Mouse (Mus musculus): ENCODE data around the gene Aldh8a1. TPM values are rescaled to one million over a fixed set of nuclear protein-coding genes. Genes with fewer than 3 reads are reported as not detected.

The Aldh8a1 gene
- polyA plus RNA-seq, 1 experiment from 2014 or later, result 0.13 TPM

DNA sequence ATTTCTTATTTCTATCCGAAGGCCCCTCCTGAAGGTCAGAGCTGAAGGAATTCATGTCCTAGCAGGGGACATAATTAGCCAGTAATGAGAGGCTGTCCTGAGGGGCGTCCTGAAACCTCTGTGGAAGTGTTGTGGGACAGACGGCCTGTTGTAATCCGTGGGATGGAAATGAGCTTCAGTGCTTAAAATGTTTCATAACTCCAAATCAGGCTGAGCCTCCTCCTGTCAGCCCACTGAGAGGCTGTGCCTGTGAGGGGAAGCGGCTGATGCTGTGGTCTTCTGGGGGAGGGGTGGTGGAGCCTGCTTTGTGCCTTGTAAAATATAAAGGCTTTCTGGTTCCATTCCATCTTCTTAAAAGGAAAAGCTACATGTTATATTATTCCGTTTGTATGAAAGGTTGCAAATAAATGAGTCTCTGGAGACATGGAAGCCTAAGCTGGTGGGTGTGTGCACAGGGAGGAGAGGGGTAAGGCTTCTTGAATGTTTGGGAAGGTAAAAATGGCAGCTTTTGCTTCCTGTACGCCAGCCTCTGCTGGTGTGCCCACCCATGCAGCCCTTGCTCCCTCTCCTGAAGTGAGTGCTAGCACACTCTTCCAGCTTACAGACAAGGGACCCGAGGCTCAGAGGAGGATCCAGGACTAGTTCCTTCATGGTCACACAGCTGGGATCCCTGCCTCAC, 66.7 kb downstream of the Aldh8a1 start:
- 32% methylated on average over 8 of the region's 8 CpGs for WGBS
- 0 out of 2 replicates have a peak, but pooled peaks have one; percentile 34 for ATAC-seq (ENCODE audit: insufficient number of reproducible peaks, insufficient read depth, low FRiP score, low read depth)

DNA sequence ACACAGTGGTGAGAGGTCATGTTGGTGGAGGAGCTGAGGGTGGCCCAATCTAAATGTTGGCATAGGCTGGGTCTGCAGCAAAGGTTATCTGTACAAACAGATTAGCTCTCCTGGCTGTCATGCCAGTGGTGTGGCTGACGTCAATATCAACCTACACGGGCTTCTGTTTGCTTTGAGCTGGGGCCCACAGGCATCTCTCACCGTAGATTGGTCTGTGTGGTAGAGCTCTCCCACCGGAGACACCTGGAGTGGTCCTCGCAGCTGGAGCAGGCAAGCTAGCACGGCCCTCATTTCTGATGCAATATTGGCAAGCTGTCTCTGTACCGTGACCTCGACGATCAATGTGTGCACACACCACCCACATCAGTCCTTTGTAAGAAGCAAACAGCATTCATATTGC, 67.3 kb downstream of the Aldh8a1 start:
- peak overlapping the region; percentile 6; the same call in 1 of the 2 replicates for H3K27ac ChIP-seq (ENCODE audit: low read length)
- ATAC-seq (ENCODE audit: insufficient number of reproducible peaks, insufficient read depth, low FRiP score, low read depth), result no peak
- no peaks in the 10 kb centered on the region for H3K36me3 ChIP-seq (ENCODE audit: control insufficient read depth, insufficient read depth, low read length)
- 56% methylated on average over 9 of the region's 9 CpGs for WGBS
- H3K4me2 ChIP-seq (replicated peaks; ENCODE audit: low read depth, low read length), result no peak overlapping the region
- no peak overlapping the region for H3K4me3 ChIP-seq (ENCODE audit: low read depth, low read length)
- H3K27me3 ChIP-seq (ENCODE audit: control insufficient read depth, insufficient read depth, low read length), result no peaks in the 10 kb centered on the region
- H3K9me3 ChIP-seq (ENCODE audit: control insufficient read depth, low read depth, low read length), result no peaks in the 10 kb centered on the region
- no peak overlapping the region for H3K9ac ChIP-seq (replicated peaks; ENCODE audit: low read depth, low read length)
- H3K4me1 ChIP-seq (ENCODE audit: control insufficient read depth, insufficient read depth, low read length), result peaks cover 19% of the 10 kb centered on the region

More for the DNA sequence above, 66.7 kb downstream of the Aldh8a1 start:
- Histone ChIP-seq H3K36me3 (ENCODE audit: control insufficient read depth, insufficient read depth, low read length) (no peaks in the 10 kb centered on the region), H3K4me1 (ENCODE audit: control insufficient read depth, insufficient read depth, low read length) (peaks cover 19% of the 10 kb centered on the region), H3K4me2 (replicated peaks; ENCODE audit: low read depth, low read length) (no peak overlapping the region), H3K9ac (replicated peaks; ENCODE audit: low read depth, low read length) (no peak overlapping the region), H3K27me3 (ENCODE audit: control insufficient read depth, insufficient read depth, low read length) (no peaks in the 10 kb centered on the region), H3K4me3 (ENCODE audit: low read depth, low read length) (no peak overlapping the region), H3K9me3 (ENCODE audit: control insufficient read depth, low read depth, low read length) (no peaks in the 10 kb centered on the region), H3K27ac (ENCODE audit: low read length) (peak overlapping the region; percentile 16; the same call in 1 of the 2 replicates)

Other genes with a start within 250 kb of the Aldh8a1 start
- 4.2 and 4.9 TPM in 2 replicates for gene Myb, start 216.3 kb upstream of the Aldh8a1 start, polyA plus RNA-seq (2014; fragmentation: Nextera tagmentation; extraction: Ambion mirVana)
- 93.4 and 97.8 TPM in 2 replicates for gene Hbs1l, start 81.3 kb upstream of the Aldh8a1 start, polyA plus RNA-seq (2014; fragmentation: Nextera tagmentation; extraction: Ambion mirVana)
- gene 1700020N01Rik, start 215.9 kb downstream of the Aldh8a1 start, polyA plus RNA-seq (2014; fragmentation: Nextera tagmentation; extraction: Ambion mirVana), result not detected in 2 replicates